Mouse (Mus musculus): ENCODE results near the gene Tmem189. TPM values are rescaled to one million over a fixed set of nuclear protein-coding genes. Genes with fewer than 3 reads are reported as not detected.

Tmem189 gene
- total and polyA plus RNA-seq, 3 experiments, result 21.7 to 46.5 TPM; not detected in 1

DNA sequence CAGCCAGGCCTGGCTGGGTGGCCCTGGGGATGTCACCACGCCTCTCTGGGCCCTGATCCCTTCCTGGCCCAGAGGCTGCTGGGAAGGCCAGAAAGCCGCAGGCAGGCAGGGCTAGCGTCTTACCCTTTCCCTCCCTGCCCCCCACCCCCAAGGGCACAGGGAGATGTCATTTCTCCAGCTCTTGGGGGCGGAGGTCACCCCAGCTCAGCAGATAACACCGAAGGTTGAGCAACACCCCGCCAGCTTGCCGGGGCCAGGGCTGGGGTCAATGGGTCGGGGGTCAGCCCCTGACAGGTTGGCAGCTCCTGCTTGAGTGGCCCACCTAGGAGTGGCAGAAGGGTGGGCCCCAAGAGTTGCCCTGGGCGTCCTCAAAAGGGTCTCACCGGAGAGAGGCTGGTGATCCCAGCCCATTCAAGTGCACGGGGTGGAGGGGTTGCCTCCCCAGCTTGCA lies 1.9 kb downstream of the Tmem189 start:
- no peak overlapping the region for H3K27ac ChIP-seq (ENCODE audit: control insufficient read depth, low read depth, low read length)
- H3K9ac ChIP-seq (ENCODE audit: control insufficient read depth, low read depth, low read length, poor library complexity, severe bottlenecking), result peak overlapping the region; percentile 17; the same call in 1 of the 2 replicates
- DNase-seq (ENCODE audit: low read depth, low spot score), result no peak
- H3K4me1 ChIP-seq (ENCODE audit: control insufficient read depth in 1 of 2, insufficient read depth in 2 of 2, low read length in 2 of 2), result peaks cover 11 to 27% of the 10 kb centered on the region in 2 experiments
- H3K79me2 ChIP-seq (ENCODE audit: control insufficient read depth, insufficient read depth, low read length, poor library complexity), result peaks cover 30% of the 10 kb centered on the region
- no peaks in the 10 kb centered on the region for H3K9me3 ChIP-seq (replicated peaks; ENCODE audit: insufficient read depth, low read length)
- H3K4me3 ChIP-seq (ENCODE audit: control insufficient read depth in 1 of 2, insufficient read depth in 1 of 2, low read depth in 2 of 2, low read length in 2 of 2), result no peak overlapping the region; a peak in 1 of 4 replicates
- TF ChIP-seq UBTF (IDR thresholded peaks at IDR 0.05; ENCODE audit: borderline replicate concordance, insufficient read depth, low read depth, low read length) (no peak), MYB (IDR thresholded peaks at IDR 0.05; ENCODE audit: low read depth, low read length) (no peak), ELF1 (IDR thresholded peaks at IDR 0.05; ENCODE audit: low read depth, low read length) (no peak), CHD1 (IDR thresholded peaks at IDR 0.05; ENCODE audit: low read depth, low read length) (no peak), TCF12 (IDR thresholded peaks at IDR 0.05; ENCODE audit: low read depth, low read length) (no peak), HCFC1 (IDR thresholded peaks at IDR 0.05; ENCODE audit: low read depth, low read length) (no peak), CTCF (IDR thresholded peaks at IDR 0.05 in 2 of 3, conservative IDR thresholded peaks at IDR 0.05 in 1 of 3; ENCODE audit: control insufficient read depth in 1 of 3, insufficient read depth in 1 of 3, low read depth in 2 of 3, low read length in 3 of 3, poor library complexity in 1 of 3, severe bottlenecking in 1 of 3) (no peak), MYC (IDR thresholded peaks at IDR 0.05; ENCODE audit: low read depth, low read length) (no peak), RAD21 (IDR thresholded peaks at IDR 0.05; ENCODE audit: low read depth, low read length) (no peak), ZKSCAN1 (IDR thresholded peaks at IDR 0.05; ENCODE audit: low read depth, low read length) (no peak), TAL1 (IDR thresholded peaks at IDR 0.05; ENCODE audit: low read length) (no peak), ETS1 (IDR thresholded peaks at IDR 0.05; ENCODE audit: low read depth, low read length) (no peak), RCOR1 (IDR thresholded peaks at IDR 0.05; ENCODE audit: low read depth, low read length) (no peak), ZC3H11A (IDR thresholded peaks at IDR 0.05; ENCODE audit: low read depth, low read length) (no peak)
- H3K36me3 ChIP-seq (ENCODE audit: control insufficient read depth in 1 of 2, insufficient read depth in 2 of 2, low read length in 2 of 2), result peaks cover 2 to 19% of the 10 kb centered on the region in 2 experiments; a peak in 3 of 4 replicates
- H3K27me3 ChIP-seq (ENCODE audit: control insufficient read depth in 1 of 2, insufficient read depth in 2 of 2, low read length in 2 of 2), result no peaks in the 10 kb centered on the region

DNA sequence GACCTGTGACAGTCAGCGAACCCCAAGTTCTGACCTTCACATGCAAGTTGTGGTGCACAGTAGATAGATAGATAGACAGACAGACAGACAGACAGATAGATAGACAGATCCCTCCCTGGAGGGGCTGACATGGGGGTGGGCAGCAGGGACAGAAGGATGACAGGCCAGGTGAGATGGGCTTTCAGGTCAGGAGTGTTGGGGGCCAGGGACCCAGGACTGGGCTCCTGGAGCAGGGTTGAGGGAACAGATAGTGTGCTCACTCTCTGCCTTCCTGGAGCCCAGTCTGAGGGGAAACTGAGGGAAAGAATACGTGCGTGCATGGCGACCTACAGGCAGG lies 2.4 kb downstream of the Tmem189 start:
- Histone ChIP-seq H3K27me3 (ENCODE audit: control insufficient read depth in 1 of 2, insufficient read depth in 2 of 2, low read length in 2 of 2) (no peaks in the 10 kb centered on the region), H3K27ac (ENCODE audit: control insufficient read depth, low read depth, low read length) (no peak overlapping the region), H3K36me3 (ENCODE audit: control insufficient read depth in 1 of 2, insufficient read depth in 2 of 2, low read length in 2 of 2) (peaks cover 2 to 19% of the 10 kb centered on the region in 2 experiments; a peak in 3 of 4 replicates), H3K9me3 (replicated peaks; ENCODE audit: insufficient read depth, low read length) (no peaks in the 10 kb centered on the region), H3K9ac (ENCODE audit: control insufficient read depth, low read depth, low read length, poor library complexity, severe bottlenecking) (no peak overlapping the region), H3K4me3 (ENCODE audit: control insufficient read depth in 1 of 2, insufficient read depth in 1 of 2, low read depth in 2 of 2, low read length in 2 of 2) (no peak overlapping the region), H3K4me1 (ENCODE audit: control insufficient read depth in 1 of 2, insufficient read depth in 2 of 2, low read length in 2 of 2) (peaks cover 11 to 27% of the 10 kb centered on the region in 2 experiments), H3K79me2 (ENCODE audit: control insufficient read depth, insufficient read depth, low read length, poor library complexity) (peaks cover 30% of the 10 kb centered on the region)
- DNase-seq (ENCODE audit: low read depth, low spot score), result no peak
- TF ChIP-seq E2F4 (IDR thresholded peaks at IDR 0.05; ENCODE audit: borderline replicate concordance, low read depth, low read length) (no peak), BHLHE40 (IDR thresholded peaks at IDR 0.05; ENCODE audit: borderline replicate concordance, low read depth, low read length) (no peak), ZMIZ1 (IDR thresholded peaks at IDR 0.05; ENCODE audit: low read depth, low read length) (no peak), MAX (IDR thresholded peaks at IDR 0.05; ENCODE audit: low read length) (no peak), EP300 (IDR thresholded peaks at IDR 0.05; ENCODE audit: low read depth in 1 of 2, low read length in 2 of 2) (no peak)

All from MEL (cell line).